Comparison of ENCODE assay signal across 16 mouse cellular contexts in the genomic region with DNA sequence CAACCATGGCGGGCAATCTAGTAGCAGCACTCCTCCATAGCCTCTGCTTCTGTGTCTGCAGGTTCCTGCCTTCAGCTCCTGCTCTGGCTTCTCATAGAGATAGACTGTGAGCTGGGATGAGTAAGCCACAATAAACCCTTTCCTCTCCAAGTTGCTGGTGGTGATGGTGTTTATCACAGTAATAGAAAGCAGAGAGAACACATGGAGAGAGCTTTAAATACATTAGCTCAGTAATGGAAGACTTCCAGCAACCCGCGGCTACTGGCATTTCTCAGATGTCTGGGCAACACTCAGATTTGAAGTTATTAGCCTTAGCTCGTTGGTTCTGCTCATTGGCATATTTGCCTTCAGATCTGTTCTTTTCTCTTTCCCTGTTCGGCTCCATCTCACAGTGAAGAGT. TPM values are rescaled to one million over a fixed set of nuclear protein-coding genes. Genes with fewer than 3 reads are reported as not detected.
DNase-seq lines count a peak whose midpoint lies in the region.
"Had no signal": no experiment of that assay in that cellular context is flagged by ENCODE, and none has a peak within 500 bp of the region (broad histone marks: within the 10 kb centered on the region; RNA-seq: fewer than 3 reads in every experiment).

No protein-coding gene starts in this region.

- H3K27ac ChIP-seq in limb, embryonic 10.5 days = no peak overlapping the region
- H3K27ac ChIP-seq: limb, embryonic 13.5 days had no signal

- WGBS in limb, embryonic 10.5 days = 93% methylated on average over 5 of the region's 5 CpGs

- H3K4me3 ChIP-seq in limb, embryonic 10.5 days = no peak overlapping the region
- H3K4me3 ChIP-seq: limb, embryonic 13.5 days had no signal

- no peaks in the 10 kb centered on the region for H3K36me3 ChIP-seq in limb, embryonic 10.5 days
- H3K36me3 ChIP-seq: limb, embryonic 13.5 days had no signal

- no peaks in the 10 kb centered on the region for H3K9me3 ChIP-seq in limb, embryonic 10.5 days (replicated peaks)
- H3K9me3 ChIP-seq: limb, embryonic 13.5 days had no signal

- no peaks in the 10 kb centered on the region for H3K27me3 ChIP-seq in limb, embryonic 10.5 days (ENCODE audit: low read depth, poor library complexity, severe bottlenecking)
- H3K27me3 ChIP-seq: limb, embryonic 13.5 days had no signal

- no peaks in the 10 kb centered on the region for H3K4me1 ChIP-seq in limb, embryonic 10.5 days
- H3K4me1 ChIP-seq: limb, embryonic 13.5 days had no signal

- peak; percentile 21 for DNase-seq in gastrocnemius, adult 18-20 months (ENCODE audit: low spot score)
- no peak for DNase-seq in gastrocnemius, postnatal 10 days
- peak; percentile 14 for DNase-seq in right cerebral cortex, adult 18-20 months
- DNase-seq in right cerebral cortex, postnatal 25 days = no peak
- DNase-seq in layer of hippocampus, adult 8-10 months (ENCODE audit: low spot score in 2 of 2) = peak; percentile 14 to 42
- DNase-seq in urinary bladder, adult 18-20 months (ENCODE audit: low spot score in 2 of 2) = no peak
- no peak for DNase-seq in limb, embryonic 10.5 days (ENCODE audit: low spot score)
- DNase-seq in embryo, embryonic 10 days (ENCODE audit: low spot score) = no peak
- DNase-seq: adrenal gland, postnatal 14 days; lung, adult 2 months had no signal

RNA-seq across cellular contexts. Expression of a gene that starts 27.6 kb away (rescaled TPM):
- 10 to 100 TPM; 26.9 to 36.5 TPM for total RNA-seq in gastrocnemius, adult 18-20 months (2021)
- total RNA-seq in gastrocnemius, postnatal 10 days (2021) = 10 to 100 TPM; 58.2 to 70.9 TPM
- total RNA-seq in layer of hippocampus, adult 8-10 months (2022) = 10 to 100 TPM; 62.4 to 73.5 (median 71.6) TPM
- polyA plus RNA-seq in limb, embryonic 10.5 days (2016; fragmentation: Nextera tagmentation; extraction: Ambion mirVana) = 75.5 and 79.3 TPM in 2 replicates

RNA-seq across cellular contexts. Expression of a gene that starts 30.5 kb away (rescaled TPM):
- total RNA-seq in gastrocnemius, adult 18-20 months (2021) = not detected
- total RNA-seq in gastrocnemius, postnatal 10 days (2021) = not detected
- not detected for total RNA-seq in layer of hippocampus, adult 8-10 months (2022)
- not detected in 2 replicates for polyA plus RNA-seq in limb, embryonic 10.5 days (2016; fragmentation: Nextera tagmentation; extraction: Ambion mirVana)
- total RNA-seq: adrenal gland, postnatal 14 days; megakaryocyte progenitor cell, adult 5-6 weeks; MEL had no signal
- polyA plus RNA-seq: C2C12; heart, embryonic 14.5 days; hindbrain, embryonic 16.5 days; limb, embryonic 13.5 days; lung, adult 2 months had no signal

Comparison
In these comparisons a context has a peak if more than half of its experiments do, and no peak if none do; other contexts are left out.
1. DNase-seq: peak in gastrocnemius, adult 18-20 months (single experiment), right cerebral cortex, adult 18-20 months (single experiment) and layer of hippocampus, adult 8-10 months (2 of 2); none in gastrocnemius, postnatal 10 days (single experiment), right cerebral cortex, postnatal 25 days (single experiment), urinary bladder, adult 18-20 months (0 of 2), limb, embryonic 10.5 days (single experiment) and embryo, embryonic 10 days (single experiment).